Mouse (Mus musculus): Measurements from ENCODE around the gene Lrrc46.

DNA sequence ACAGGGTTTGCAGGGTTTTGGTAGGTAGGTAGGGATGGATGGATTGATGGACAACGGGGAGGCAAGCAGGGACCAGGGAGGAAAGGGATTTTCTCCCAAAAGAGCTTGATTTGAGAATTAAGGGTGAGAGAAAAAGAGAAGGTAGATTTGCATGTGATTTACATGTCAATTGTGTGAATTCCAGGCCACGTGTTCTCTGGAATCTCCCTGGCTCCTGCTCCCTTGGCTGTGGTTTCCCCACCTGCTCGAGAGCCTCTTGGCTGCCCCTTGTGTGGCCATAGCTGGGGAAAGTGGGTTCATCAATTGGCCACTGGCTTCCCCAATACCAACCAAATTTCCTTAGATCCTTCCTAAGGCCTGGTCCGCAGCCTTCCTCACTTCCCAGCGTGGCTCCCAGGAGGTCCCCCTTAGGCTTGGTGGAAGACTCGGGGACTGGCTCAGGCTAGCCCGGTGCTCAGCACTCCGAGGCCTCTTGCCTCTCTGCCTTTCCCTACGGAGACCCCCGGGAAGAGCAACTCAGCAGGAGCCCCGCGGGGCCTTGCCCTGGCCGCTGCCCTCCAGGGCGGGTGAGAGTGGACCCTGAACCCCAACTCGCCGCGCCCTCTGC is 44.3 kb downstream of the Lrrc46 start:
- TF ChIP-seq POLR2A (IDR thresholded peaks at IDR 0.05; ENCODE audit: low read depth, low read length) (no peak), CTCF (IDR thresholded peaks at IDR 0.05; ENCODE audit: extremely low read depth, insufficient read length, insufficient replicate concordance, low read depth, low read length) (no peak)

Measured in small intestine, adult 2 months (tissue).